Mouse (Mus musculus) testis, adult 2 months (tissue): ENCODE results near the gene Safb.

ENCODE experiments used
- CTCF ChIP-seq: fragments of 200-500 bp; IDR thresholded peaks from 2 replicates; pipeline ENCODE4 v1.5.1; 2012; ENCODE audit warnings: low read depth, mild to moderate bottlenecking, inconsistent platforms, low read length, moderate library complexity; ENCODE audit not compliant: control insufficient read depth, insufficient read depth, insufficient replicate concordance
- POLR2A ChIP-seq: fragments of 200-500 bp; IDR thresholded peaks from 2 replicates; pipeline ENCODE4 v1.6.1; 2012; ENCODE audit warnings: low read depth, mild to moderate bottlenecking, inconsistent platforms, low read length, moderate library complexity; ENCODE audit not compliant: control insufficient read depth

- TF ChIP-seq CTCF = no peak
- TF ChIP-seq POLR2A = no peak
Measured at GRCm38 (mm10) chr17:56592553-56592952, 7.9 kb downstream of the Safb start.
